Mouse (Mus musculus): ENCODE results near the gene S100z.

- TF ChIP-seq TAL1 (IDR thresholded peaks at IDR 0.05; ENCODE audit: low read length) (no peak), GATA1 (IDR thresholded peaks at IDR 0.05; ENCODE audit: low read length) (no peak)
Measured at GRCm38 (mm10) chr13:95427499-95427898, 51.0 kb downstream of the S100z start.
